Mouse (Mus musculus) mouse embryonic stem cell (cell line): Measurements from ENCODE around the gene Rbm47.
"Not testable (repeated sequence)": the region's sequence is repeated elsewhere in the genome, so short reads cannot be mapped to it uniquely, and the experiment has no call there.

Source experiments
- in situ Hi-C, 2 experiments: fragments of 300-500 bp; cut with MboI; formaldehyde crosslinking; loops; 1 replicate in 1 of 2; 3 replicates in 1 of 2; pipeline ENCODE4 v1.14.3; 2019 to 2020; ENCODE audit warnings: low sequenced_read_pairs in 2 of 2, low pct_unique_long_range_greater_than_20kb in 1 of 2, mixed read lengths in 1 of 2; ENCODE audit not compliant: unreplicated experiment in 1 of 2

Rbm47 gene

DNA sequence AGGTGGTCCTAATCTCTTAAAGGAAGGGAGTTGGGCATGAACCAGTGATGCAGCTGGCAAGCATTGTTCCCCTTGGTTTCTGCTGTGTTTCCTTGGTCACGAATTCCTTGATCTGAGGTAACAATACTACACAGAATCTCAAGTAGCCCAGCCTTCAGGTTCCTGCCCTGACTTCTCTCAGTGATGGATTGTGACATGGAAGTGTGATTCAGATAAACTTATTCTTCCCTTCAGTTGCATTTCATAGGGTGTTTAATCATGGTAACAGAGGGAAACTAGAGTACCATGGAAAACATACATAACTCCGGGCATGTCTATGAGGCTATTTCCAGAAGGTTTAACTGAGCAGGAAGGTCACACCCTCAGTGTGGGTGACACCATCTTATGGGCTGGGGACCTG is at the start of gene Rbm47:
Gene Rbm47, minus strand, starts transcription at position 101 of the 400 bp plus-strand sequence.
- in situ Hi-C loops: no loop called here

DNA sequence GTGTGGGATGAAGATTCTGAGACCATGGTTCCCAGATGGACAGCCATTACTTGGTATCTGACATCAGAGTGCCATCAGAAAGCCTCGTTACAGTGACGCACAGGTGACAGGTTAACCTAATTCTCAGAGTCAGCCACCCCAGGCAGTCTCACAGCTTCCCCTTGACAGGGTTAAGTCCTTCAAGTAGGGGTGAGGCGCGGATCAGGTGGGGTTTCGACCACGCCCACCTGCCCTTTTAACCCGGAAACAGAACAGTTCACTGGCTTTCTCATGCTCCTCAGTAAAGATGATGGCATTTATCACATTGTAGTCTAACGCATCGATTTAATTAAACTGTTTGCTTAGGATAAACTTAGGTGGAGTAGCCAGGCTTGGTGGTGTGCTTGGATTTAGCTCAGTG is 47.7 kb upstream of the Rbm47 start:
- in situ Hi-C loops: no loop called here

- in situ Hi-C loops: no loop called here
Observed at GRCm38 (mm10) chr5:66219692-66220091, 46.8 kb upstream of the Rbm47 start.

- in situ Hi-C loops: no loop called here
Observed at GRCm38 (mm10) chr5:66215569-66216277, 42.8 kb upstream of the Rbm47 start.

DNA sequence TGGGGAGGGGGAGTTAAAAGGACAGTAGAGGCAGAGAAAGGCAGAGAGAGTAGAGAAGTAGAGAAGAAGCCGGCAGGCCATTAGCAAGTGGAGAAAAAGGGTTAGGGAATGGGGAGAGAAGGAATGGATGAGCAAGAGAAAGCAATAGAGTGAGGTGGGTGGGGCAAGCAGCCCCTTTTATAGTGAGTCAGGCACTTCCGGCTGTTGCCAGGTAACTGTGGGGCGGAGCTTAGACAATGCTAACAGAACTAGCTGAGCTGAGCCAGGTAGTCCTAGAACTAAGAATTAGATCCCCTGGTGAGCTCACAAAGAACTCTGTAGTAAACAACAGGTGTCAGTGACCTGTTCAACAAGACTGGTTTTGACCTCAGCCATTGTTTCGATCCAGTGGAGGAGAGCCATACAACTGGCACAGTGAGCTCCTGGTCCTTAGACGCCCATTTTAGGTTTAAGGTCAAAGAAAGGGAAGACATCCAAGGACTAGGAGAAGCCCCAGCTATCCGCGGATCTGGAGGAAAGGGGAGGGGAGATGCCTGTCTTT is 41.5 kb upstream of the Rbm47 start:
- in situ Hi-C loops: no loop called here

DNA sequence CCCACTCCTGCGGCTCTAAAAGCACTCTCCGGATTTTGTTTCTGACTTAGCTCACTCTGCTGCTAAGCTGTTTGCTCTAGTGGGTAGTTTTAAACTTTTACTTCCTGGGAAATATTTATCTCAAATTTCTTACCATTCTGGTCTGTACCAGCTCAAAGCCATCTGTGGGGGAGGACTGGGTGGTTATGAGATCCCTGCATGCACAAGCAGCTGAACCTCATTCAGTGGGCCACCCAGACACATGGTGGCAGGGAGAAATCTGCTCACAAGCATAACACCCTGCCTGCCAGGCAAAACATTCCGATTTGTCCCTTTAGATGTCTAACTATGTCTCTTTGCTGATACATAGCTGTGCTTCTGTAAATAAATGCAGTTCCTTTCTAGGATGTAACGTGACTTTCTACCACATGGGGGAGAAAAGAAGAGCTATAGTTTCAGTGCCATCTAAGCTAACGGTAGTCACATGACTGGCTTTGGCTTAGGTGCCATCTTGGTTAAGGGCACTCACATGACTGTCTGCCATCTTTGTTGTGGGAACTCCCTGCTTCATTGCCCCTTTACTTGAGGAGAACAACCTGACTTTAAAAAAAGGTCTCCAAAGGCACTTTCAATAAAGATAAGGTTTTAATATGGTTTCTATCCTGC is 36.7 kb upstream of the Rbm47 start:
- in situ Hi-C loops: no loop called here

DNA sequence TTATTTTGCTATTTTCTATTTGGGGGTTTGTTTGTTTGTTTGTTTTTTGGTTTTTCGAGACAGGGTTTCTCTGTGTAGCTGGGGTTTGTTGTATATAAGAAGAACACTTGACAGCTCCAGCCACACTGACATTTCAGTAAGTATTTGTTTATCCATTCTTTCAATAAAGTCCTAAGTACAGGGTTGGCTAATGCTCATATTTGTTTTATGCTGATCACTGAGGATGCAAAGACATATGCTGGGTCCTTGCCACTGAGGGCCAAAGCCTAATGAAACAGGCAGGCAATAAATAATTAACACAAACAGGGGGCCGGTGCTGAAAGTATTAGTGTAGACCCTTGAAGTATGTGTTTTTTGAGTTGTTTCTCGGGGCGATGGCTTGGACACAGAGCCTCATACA is 32.0 kb upstream of the Rbm47 start:
- in situ Hi-C loops: no loop called here

- in situ Hi-C loops: no loop called here
Observed at GRCm38 (mm10) chr5:66203424-66203823, 30.5 kb upstream of the Rbm47 start.

GRCm38 (mm10) chr5:66200044-66200443 is 27.1 kb upstream of the Rbm47 start:
- in situ Hi-C loops: no loop called here

GRCm38 (mm10) chr5:66195323-66195722 is 22.4 kb upstream of the Rbm47 start:
- in situ Hi-C loops: no loop called here

DNA sequence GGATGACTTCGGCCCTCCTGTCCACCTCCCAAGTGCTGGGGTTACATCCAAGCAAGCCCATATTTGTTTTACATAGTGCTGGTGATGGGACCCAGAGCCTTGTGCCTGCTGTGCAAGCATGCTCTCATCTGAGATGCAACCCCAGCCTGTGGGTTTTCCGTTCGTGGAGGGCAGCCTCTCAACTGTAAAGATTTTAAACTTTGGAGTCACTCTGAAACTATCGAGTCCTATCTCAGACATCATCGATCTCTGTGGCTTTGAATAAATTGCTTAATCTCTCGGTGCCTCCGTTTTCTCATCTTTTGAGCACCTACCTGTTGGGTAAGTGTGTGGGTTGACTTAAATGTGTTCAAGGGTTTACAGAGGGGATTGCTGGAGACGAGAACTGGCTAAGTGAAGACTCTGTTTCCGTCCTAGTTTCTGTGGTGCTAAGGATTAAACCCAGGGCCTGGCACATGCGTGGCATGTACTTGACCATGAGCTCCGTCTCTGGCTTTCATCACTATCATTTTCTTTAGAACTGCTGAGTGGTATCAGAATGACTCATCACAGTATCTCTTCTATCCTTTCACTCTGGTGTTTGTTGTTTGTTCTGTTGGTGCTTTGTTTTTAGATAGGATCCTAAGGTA is 20.4 kb upstream of the Rbm47 start:
- in situ Hi-C loops: no loop called here

GRCm38 (mm10) chr5:66191185-66191503 is 18.2 kb upstream of the Rbm47 start:
- in situ Hi-C loops: no loop called here

DNA sequence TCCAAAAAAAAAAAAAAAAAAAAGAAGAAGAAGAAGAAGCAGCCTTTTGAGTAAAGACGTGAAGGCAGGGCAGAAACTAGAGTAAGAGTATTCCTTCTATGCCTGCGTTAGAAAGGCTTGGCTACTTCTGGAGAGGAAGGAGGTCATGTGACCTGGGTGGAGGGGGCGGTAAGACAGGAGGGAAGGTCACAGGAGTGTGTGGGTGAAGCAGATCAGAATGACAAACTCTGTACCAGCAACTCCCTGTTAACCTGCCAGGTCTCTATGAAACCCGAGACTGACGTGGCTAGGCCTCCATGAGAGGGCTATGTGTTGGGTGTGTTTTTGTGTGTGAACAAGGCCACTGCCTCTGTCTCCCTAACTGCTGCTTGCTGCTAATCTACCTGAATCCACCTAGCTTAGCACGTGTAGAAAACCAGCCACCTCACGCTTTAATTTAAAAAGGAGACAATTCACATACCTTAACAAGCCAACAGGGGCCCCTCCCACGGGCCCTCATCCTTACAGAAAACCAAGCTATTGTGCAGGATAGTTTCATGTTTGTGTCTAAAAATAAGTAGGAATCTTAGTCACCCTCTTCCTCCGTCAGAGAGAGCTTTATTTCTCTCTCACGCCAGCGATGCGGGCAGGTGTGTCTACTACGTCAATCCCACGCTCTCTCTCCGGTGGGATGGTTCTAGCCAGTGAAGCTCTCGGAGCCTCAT is 17.7 kb upstream of the Rbm47 start:
- in situ Hi-C loops: no loop called here

- in situ Hi-C loops: not testable (repeated sequence)
Observed at GRCm38 (mm10) chr5:66188591-66188990, 15.7 kb upstream of the Rbm47 start.

DNA sequence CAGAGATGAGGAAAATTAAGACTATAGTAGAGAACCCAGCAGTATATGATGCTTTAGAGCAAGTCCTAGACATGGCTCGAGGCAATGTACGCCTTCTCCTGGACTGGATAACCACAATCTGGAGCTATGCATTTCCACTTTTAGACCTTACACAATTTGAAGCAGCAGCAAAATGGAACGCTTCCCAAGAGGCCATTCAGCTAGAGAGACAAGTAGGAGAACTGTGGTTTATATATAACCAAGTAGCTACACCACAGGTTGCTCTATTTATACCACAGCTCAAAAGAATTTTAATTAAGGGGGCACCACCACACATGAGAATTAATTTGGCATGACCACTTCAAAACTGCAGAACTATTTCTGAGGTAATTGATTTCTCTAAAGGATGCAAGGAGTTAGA is 9.2 kb upstream of the Rbm47 start:
- in situ Hi-C loops: no loop called here

GRCm38 (mm10) chr5:66174160-66174837 is 1.4 kb upstream of the Rbm47 start:
- in situ Hi-C loops: no loop called here

DNA sequence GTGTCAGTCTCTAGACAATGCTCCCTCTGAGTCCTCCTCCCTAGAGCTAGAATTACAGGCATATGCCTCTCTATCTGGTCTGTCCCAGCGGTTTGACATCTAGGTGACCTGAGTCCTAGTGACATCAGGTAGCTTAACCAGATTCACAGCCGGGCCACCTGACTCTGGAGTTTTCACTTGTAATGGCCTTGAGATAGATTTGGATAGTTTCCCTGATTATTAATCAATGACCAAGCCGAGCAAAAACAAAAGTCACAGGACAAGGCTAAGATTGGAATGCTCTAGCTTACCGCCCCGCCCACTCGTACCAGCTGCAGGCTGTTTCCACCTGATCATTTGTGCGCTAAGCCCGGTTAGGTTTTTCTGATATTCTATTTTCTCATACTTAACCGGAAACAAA is 2.3 kb downstream of the Rbm47 start:
- in situ Hi-C loops: no loop called here

GRCm38 (mm10) chr5:66169099-66169485 is 3.8 kb downstream of the Rbm47 start:
- in situ Hi-C loops: no loop called here
